Mouse (Mus musculus): Measurements from ENCODE around the gene Nphs1.

Gene Nphs1

DNA sequence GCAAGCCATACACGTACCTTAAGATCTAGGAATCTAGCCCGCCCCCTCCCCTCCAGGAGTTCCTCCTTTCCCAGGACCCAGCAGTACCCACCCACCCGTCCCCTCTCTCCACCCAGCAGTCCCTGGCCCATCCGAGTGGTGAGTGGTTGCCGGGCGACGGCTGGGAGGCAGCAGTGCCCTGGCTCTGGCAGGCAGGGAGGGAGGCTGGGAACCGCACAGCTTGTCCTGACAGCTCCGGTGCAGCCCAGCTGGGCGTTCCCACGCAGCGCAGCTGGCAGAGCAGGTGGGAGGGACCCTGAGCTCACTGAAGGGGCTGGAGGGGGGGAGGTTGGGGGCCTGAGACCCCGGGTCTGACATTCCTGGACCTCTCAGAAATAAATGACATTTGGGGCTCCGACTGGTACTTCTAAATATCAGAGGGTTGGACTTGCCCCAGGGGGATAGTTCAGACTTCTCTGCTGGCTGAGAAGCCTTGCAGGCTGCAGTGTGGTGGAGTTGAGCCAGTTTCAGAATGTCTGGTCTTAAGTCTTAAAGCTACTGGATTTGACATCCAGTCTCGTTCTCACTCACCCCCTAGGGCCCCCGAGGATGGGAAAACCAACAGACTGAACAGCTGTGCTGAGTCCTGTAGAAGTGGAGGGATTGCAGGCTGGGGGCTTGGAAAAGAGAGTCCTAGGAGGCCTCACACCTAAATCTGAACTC is at the start of gene Nphs1, which contains the start of gene Kirrel2:
Gene Nphs1 (plus strand): TSS at position 687 of the 702 bp plus-strand sequence.
Gene Kirrel2 (minus strand): TSS at position 62 of the 702 bp plus-strand sequence.
- DNase-seq: no peak

DNA sequence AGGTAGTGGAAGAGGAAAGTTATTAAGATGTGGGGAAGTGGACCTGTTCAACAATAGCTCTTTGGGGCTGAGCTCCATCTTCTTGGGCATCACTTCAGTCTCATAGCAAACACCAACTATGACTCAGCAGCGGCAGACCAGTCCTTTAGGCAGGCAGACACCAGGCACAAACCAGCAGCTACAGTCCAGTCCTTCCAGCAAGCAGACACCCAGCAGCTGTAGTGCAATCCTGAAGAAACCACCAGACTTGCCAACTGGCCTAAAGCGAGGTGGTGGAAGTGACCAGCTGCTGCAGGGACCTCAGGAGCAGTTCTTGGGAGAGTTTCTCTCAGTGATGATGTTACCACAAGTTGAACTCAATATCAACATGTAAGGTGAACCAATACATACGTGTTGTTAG is 49.5 kb upstream of the Nphs1 start:
- DNase-seq: no peak

DNA sequence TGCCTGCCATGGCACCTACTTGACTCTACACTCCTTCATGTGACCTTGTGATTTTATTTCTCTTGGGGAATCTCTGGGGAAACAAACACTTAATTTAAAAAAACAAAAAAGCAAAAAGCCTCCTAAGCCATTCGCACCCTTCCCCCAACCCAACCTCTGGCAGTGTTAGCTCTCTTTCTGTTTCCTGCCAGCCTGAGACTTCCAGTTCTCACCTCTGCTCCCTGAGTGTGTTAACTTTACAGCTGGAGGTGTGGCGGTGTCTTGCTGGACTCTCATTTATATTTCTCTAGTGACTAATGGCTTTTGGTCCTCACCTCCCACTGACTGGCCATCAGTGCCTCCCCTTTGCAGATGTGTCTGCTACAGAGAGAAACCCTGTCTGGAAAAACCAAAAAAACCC is 48.3 kb upstream of the Nphs1 start:
- DNase-seq: peak; percentile 40

DNA sequence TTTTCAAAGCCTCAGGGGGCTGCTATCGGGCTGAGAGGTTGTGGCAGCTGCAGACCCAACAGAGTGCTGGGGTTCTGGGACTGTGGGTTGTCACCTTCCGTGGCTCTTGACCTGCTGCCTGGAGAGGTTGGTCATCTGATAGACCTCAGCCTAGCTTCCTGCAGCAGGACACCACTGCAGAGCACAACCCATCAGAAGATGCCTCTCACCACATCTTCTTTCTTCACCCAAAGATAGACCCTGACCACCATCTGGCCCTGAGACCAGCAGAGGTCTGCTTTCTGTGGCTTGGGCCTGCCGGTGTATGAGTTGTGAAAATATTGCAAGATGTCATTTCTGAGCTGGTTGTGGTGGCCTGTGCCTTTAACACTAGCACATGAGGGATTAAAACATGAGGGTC is 47.1 kb upstream of the Nphs1 start:
- no peak for DNase-seq

DNA sequence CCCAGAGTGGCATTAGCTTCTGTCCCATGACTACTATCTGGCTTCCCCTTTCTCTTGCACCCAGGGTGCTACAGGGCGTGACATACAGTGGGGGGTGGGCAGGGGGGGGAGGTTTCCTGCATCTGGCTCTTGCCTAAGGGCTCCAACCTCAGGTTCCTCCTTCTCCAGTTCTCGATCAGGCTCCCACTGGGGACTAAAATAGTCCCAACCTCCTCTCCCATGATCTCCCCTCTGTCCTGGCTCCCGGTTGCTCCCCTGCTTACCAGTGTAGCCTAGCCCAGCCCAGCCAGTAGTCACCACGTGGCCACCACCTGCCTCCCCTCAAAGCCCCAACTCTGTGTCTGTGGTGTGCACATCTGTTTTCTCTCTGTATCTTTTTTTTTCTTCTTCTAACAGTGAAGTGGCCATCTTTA is 45.4 kb upstream of the Nphs1 start:
- peak; percentile 62 for DNase-seq

GRCm38 (mm10) chr7:30413596-30413995 is 44.5 kb upstream of the Nphs1 start, which contains the start of gene Tyrobp:
Tyrobp (plus strand) TSS chr7:30413760.
- no peak for DNase-seq

DNA sequence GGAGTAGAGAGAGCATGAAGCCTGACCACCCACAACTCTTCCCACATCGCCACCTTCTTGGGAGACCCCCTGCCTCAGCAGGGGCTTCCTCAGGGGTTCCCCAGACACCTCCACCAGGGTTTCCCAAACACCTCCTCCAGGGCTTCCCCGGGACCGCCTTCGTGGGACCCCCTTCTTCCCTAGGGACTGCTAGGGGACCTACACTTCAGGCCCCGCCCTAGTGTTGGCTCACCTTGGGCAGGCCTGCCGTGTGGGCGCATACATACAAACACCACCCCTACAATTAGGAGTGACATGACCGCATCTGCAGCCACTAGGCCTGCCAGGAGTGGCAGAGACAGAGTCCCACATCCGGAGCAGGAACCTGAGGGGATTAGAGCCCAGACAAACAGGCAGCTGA is 40.3 kb upstream of the Nphs1 start:
- peak; percentile 59 for DNase-seq

DNA sequence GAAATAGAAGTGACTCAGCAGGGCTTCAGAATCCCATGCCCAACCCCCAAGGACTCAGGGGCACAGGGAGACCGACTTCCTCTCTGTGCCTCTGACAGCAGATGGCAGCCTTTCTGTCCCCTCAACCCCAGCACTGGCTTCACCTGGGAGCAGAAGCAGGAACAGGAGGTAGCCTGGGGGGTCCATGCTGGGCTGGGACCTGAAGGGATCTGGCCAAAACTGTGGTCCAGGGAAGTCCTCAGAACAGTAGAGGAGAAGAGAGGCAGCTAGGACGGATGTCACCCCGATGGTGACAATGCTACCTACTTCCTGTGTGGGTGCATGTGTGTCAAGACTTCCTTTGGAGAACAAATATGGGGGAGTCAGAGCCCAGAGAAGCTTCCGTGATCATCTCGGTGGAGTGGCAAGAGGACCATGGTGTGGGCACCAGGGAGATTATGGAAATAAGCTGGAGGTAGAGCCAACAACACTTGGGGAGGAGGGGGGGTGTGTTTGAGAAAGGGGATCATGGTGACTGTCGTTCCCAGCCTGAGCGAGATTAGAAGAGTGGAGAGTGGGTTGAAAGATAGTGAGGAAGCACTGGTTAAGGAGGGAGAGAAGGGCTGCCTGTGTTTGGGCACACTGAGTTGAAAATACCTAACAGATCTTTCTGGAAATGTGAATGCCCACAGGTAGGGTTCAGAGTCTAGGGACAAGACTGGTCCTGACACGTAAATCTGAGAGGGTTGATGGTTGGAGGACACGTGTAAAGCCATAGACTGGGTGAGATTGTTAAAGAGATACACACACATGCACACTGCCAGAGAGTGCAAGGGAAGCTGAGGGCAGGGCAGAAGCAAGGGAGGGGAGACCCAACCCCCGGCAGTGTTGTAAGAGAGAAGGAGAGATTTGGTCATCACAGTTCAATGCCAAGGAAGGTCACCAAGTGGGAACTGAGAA is 38.3 kb upstream of the Nphs1 start, which contains the start of gene Hcst:
Gene Hcst (minus strand): TSS at position 294 of the 939 bp plus-strand sequence.
- peak; percentile 78 for DNase-seq

GRCm38 (mm10) chr7:30420673-30421072 is 37.4 kb upstream of the Nphs1 start:
- no peak for DNase-seq

GRCm38 (mm10) chr7:30421175-30421889 is 36.8 kb upstream of the Nphs1 start, which contains the start of gene Nfkbid:
Nfkbid (plus strand) TSS chr7:30421732.
- peak; percentile 95 for DNase-seq

DNA sequence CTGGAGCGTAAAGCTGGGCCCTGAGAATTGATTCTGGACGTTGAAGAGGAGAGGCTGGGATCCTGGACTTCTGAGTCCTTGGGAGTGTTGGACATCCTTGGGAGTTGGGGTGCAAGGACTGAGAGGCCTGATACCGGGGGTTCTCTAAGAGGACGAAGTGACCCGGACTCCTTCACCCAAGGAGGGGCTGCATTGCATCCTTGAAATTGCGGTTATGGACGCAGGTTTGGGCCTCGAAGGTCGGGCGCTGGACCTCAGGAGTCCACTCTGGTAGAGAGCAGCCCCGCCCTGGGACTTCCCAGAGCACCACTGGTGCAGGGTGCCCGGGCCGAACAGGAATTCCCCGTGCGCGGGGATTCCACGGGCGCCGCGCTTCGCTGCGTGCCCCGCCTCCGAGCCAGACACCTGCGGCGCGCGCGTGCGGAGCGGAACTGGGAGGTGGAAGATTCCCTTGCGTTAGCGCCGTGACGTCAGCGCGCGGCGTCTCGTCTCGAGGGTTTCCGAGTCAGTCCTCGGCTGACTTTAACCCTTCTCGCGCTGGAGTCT is 36.2 kb upstream of the Nphs1 start:
- DNase-seq: peak; percentile 94

- DNase-seq: no peak
Observed at GRCm38 (mm10) chr7:30422560-30422959, 35.6 kb upstream of the Nphs1 start.

GRCm38 (mm10) chr7:30423071-30423641 is 35.0 kb upstream of the Nphs1 start:
- DNase-seq: peak; percentile 77

- DNase-seq: no peak
Observed at GRCm38 (mm10) chr7:30429327-30429726, 28.8 kb upstream of the Nphs1 start.

DNA sequence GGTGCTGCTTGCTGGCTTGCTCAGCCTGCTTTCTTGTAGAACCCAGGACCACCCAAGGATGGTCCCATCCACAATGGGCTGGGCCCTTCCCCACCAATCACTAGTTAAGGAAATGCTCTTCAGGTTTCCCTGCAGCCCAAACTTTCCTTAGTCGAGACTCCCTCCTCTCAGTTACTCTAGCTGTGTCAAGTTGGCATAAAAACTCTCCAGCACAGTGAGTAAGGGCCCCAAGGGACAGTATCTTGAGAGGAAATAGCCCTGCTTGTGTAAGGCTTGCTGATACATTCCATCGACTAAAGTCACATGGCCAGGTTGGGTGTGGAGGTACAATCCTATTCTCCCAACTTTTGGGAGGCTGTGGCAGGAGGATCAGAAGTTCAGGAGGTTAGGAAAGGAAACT is 27.9 kb upstream of the Nphs1 start:
- no peak for DNase-seq

DNA sequence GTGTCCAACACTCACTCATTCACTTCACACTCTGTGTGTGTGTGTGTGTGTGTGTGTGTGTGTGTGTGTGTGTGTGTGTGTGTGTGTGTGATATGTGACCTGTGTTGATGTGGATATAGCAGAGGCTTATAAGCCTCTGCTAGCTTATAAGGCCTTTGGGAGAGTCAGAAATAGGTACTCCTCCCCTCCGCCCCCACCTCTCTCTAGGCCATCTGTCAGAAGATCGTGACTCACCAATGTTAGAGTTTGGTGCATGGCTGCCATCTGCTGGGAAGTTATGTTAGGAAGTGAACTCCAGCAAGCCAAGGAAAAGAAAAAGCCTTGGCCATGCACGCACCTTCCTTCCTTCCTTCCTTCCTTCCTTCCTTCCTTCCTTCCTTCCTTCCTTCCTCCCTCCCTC is 26.3 kb upstream of the Nphs1 start:
- DNase-seq: peak; percentile 78

DNA sequence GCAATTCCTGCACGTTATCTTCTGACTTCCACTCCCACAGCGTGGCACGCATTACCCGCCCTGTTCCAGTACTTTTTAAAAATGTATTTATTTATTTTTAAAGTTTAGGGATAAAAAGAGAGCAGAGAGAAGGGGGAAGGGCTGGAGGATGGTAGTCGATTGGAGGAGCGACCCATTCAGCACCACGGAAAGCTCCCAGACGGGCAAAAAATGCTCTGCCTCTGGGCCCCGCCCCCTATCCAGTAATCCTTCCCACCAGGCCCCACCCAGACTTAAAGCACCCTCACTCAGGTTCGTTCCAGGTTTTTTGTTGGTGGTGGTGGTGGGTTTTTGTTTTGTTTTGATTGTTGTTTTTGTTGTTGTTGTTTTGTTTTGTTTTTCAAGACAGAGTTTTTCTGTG is 23.9 kb upstream of the Nphs1 start:
- DNase-seq: no peak

- DNase-seq: no peak
Observed at GRCm38 (mm10) chr7:30434701-30435100, 23.4 kb upstream of the Nphs1 start.

DNA sequence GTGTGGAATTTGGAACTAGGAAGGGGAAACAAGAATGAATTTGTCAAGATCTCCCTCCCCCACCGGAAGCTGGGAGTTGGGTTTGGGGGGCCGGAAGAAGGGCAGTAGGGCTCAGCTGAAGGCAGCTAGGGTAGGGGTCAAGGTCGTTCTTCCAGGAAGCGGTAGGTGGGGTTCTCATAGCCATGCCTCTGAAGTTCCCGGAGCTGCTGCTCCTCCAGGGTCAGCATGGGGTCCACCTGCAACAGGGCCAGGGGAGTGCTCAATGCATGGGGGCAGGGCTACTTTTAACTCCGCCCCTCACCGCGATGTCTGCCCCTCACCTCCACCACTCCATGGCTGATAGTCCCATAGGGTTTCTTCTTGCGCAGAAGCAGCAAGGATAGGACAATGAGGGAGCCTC is 23.0 kb upstream of the Nphs1 start:
- no peak for DNase-seq

- DNase-seq: no peak
Observed at GRCm38 (mm10) chr7:30436879-30437278, 21.2 kb upstream of the Nphs1 start.

DNA sequence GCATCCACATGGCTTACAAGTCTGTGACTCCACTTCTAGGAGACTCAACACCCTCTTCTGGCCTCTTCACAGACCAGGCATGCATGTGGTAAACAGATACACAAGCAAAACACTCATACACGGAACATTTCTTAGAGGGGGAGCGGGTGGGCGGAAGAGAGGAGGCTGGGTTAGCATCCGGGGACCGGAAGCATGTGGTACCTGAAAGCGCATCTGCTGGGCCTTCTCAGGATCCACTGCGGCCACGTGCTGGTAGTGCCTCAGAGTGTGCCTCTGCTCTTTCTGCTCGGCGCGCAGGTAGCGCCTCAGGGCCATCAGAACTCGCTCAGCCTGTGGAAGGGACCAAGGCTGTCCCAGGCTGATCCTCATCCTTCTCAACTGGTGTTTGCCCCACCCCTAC is 18.4 kb upstream of the Nphs1 start:
- DNase-seq: no peak

GRCm38 (mm10) chr7:30440697-30441096 is 17.4 kb upstream of the Nphs1 start:
- DNase-seq: peak; percentile 57

Measured in thymus, postnatal 25 days (tissue).